Mouse (Mus musculus) olfactory bulb, adult 2 months (tissue): ENCODE results near the gene Thada.

Experiments
- CTCF ChIP-seq: fragments of 200-500 bp; IDR thresholded peaks from 2 replicates; pipeline ENCODE4 v1.5.1; 2012; ENCODE audit warnings: low read depth, mild to moderate bottlenecking, low read length, moderate library complexity; ENCODE audit not compliant: insufficient read depth
- POLR2A ChIP-seq: fragments of 200-500 bp; IDR thresholded peaks from 2 replicates; pipeline ENCODE4 v1.6.1; 2012; ENCODE audit warnings: mild to moderate bottlenecking, low read depth, low read length, moderate library complexity; ENCODE audit not compliant: insufficient read depth

- no peak for TF ChIP-seq POLR2A
- no peak for TF ChIP-seq CTCF
Measured at GRCm38 (mm10) chr17:84233758-84234157, 232.2 kb downstream of the Thada start.
